Mouse (Mus musculus) limb, embryonic 14.5 days (tissue): ENCODE data around the gene Mkln1. TPM values are rescaled to one million over a fixed set of nuclear protein-coding genes. Genes with fewer than 3 reads are reported as not detected.

Experiments
- ATAC-seq: fragments of 200-750 bp; cut with Nextera tagmentation; 2 replicates; pipeline ENCODE4 v1.8.0; 2017; ENCODE audit warnings: low read depth, moderate number of reproducible peaks, moderate TSS enrichment; ENCODE audit not compliant: low FRiP score
- DNase-seq: peaks from one replicate; pipeline ENCODE4 v3.0.0-alpha.2; 2015; ENCODE audit warnings: low spot score
- H3K27ac ChIP-seq: fragments of 300-500 bp; sonication (generic); replicated peaks from 2 replicates; pipeline ENCODE4 v1.5.1; 2014; ENCODE audit warnings: low read depth, mild to moderate bottlenecking, low read length, moderate library complexity, mixed read lengths
- H3K27me3 ChIP-seq: fragments of 300-500 bp; sonication (generic); 2 replicates; pipeline ENCODE4 v1.6.1; 2014; ENCODE audit warnings: low read length, mixed read lengths; ENCODE audit not compliant: control insufficient read depth, insufficient read depth
- H3K36me3 ChIP-seq: fragments of 300-500 bp; sonication (generic); 2 replicates; pipeline ENCODE4 v1.6.1; 2014; ENCODE audit warnings: mild to moderate bottlenecking, low read length, moderate library complexity, mixed read lengths; ENCODE audit not compliant: control insufficient read depth, insufficient read depth
- H3K4me1 ChIP-seq: fragments of 300-500 bp; sonication (generic); 2 replicates; pipeline ENCODE4 v1.6.1; 2014; ENCODE audit warnings: antibody characterized with exemption, low read length, mixed read lengths; ENCODE audit not compliant: control insufficient read depth, insufficient read depth
- H3K4me2 ChIP-seq: fragments of 300-500 bp; sonication (generic); replicated peaks from 2 replicates; pipeline ENCODE4 v1.6.1; 2014; ENCODE audit warnings: low read depth, mild to moderate bottlenecking, low read length, moderate library complexity; ENCODE audit not compliant: severe bottlenecking
- H3K4me3 ChIP-seq: fragments of 300-500 bp; sonication (generic); replicated peaks from 2 replicates; pipeline ENCODE4 v1.5.1; 2014; ENCODE audit warnings: low read length
- H3K9ac ChIP-seq: fragments of 300-500 bp; sonication (generic); 2 replicates; pipeline ENCODE4 v1.6.1; 2014; ENCODE audit warnings: mild to moderate bottlenecking, low read depth, low read length, moderate library complexity; ENCODE audit not compliant: severe bottlenecking
- H3K9me3 ChIP-seq: fragments of 300-500 bp; sonication (generic); 2 replicates; pipeline ENCODE4 v1.6.1; 2016; ENCODE audit warnings: low read length; ENCODE audit not compliant: control insufficient read depth
- POLR2A ChIP-seq: fragments of 200-500 bp; IDR thresholded peaks from 2 replicates; pipeline ENCODE4 v1.8.0; 2012; ENCODE audit warnings: inconsistent platforms, mild to moderate bottlenecking, moderate library complexity, borderline replicate concordance; ENCODE audit not compliant: insufficient read depth, insufficient read length; ENCODE audit errors: extremely low read depth
- WGBS: fragments of 180-500 bp; shearing (Covaris S2); extraction: QIAGEN DNeasy Blood & Tissue Kit; methylation state at CpG from one replicate; pipeline ENCODE4 v1.1.7; 2014; 5-methylcytosine and 5-hydroxymethylcytosine counted together
- polyA plus RNA-seq, 2 experiments: library from polyadenylated mRNA; depleted of rRNA in 1 of 2; stranded (reverse) in 1 of 2; unstranded in 1 of 2; fragments of >200 nt; fragmentation: Nextera tagmentation in 1 of 2; extraction: Ambion mirVana in 1 of 2; gene quantifications; 2 replicates each; pipeline versions ENCODE4 v1.2.1 to v1.2.3; 2012 to 2014

Mkln1 gene
- polyA plus RNA-seq, 2 experiments, result 63.2 to 155 TPM

- no peak for ATAC-seq
- TF ChIP-seq POLR2A, result no peak
- no peaks in the 10 kb centered on the region for H3K27me3 ChIP-seq
- H3K36me3 ChIP-seq, result no peaks in the 10 kb centered on the region
- no peak overlapping the region for H3K9ac ChIP-seq
- no peak overlapping the region for H3K27ac ChIP-seq
- H3K4me1 ChIP-seq, result no peaks in the 10 kb centered on the region
- H3K9me3 ChIP-seq, result no peaks in the 10 kb centered on the region
- no peak overlapping the region for H3K4me3 ChIP-seq
- no peak for DNase-seq
- 99% methylated on average over 5 of the region's 5 CpGs for WGBS
- H3K4me2 ChIP-seq, result no peak overlapping the region
Observed at GRCm38 (mm10) chr6:31534705-31535104, 136.2 kb downstream of the Mkln1 start.

- Histone ChIP-seq H3K9ac (no peak overlapping the region), H3K4me3 (no peak overlapping the region), H3K4me1 (no peaks in the 10 kb centered on the region), H3K36me3 (no peaks in the 10 kb centered on the region), H3K4me2 (no peak overlapping the region), H3K27ac (no peak overlapping the region), H3K9me3 (no peaks in the 10 kb centered on the region), H3K27me3 (no peaks in the 10 kb centered on the region)
- 91% methylated on average over 4 of the region's 4 CpGs for WGBS
- TF ChIP-seq POLR2A, result no peak
- DNase-seq (no peak), ATAC-seq (no peak)
Observed at GRCm38 (mm10) chr6:31537193-31537592, 138.7 kb downstream of the Mkln1 start.

GRCm38 (mm10) chr6:31538112-31538511, 139.6 kb downstream of the Mkln1 start:
- WGBS, result 93% methylated on average over 1 of the region's 1 CpGs
- no peak for DNase-seq

DNA sequence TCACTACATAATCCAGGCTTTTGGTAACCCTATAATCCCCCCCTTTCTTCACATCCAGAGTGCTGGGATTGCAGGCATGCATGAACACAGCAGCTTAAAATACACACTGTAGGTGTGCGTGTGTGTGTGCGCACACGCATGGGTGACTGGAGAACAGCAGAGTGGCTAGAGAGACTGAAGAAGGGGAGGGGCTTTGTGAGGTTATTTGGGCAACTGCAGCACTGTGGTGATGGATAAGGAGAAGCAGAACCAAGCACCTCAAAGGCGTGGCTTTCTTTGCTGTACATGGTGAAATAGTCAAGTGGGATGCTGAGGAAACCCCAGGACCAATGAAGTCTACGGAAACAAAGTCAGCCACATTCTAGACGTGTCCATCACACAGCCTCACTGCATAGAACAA, 141.5 kb downstream of the Mkln1 start:
- H3K36me3 ChIP-seq, result no peaks in the 10 kb centered on the region
- no peak overlapping the region for H3K9ac ChIP-seq
- H3K27me3 ChIP-seq, result no peaks in the 10 kb centered on the region
- H3K4me2 ChIP-seq, result no peak overlapping the region
- ATAC-seq, result no peak
- no peak for TF ChIP-seq POLR2A
- H3K4me1 ChIP-seq, result no peaks in the 10 kb centered on the region
- H3K4me3 ChIP-seq, result no peak overlapping the region
- no peaks in the 10 kb centered on the region for H3K9me3 ChIP-seq
- H3K27ac ChIP-seq, result no peak overlapping the region
- WGBS, result 89% methylated on average over 6 of the region's 6 CpGs
- DNase-seq, result no peak

More at GRCm38 (mm10) chr6:31538112-31538511, 139.6 kb downstream of the Mkln1 start:
- H3K9me3 ChIP-seq, result no peaks in the 10 kb centered on the region
- ATAC-seq, result no peak
- H3K27me3 ChIP-seq, result no peaks in the 10 kb centered on the region
- H3K4me2 ChIP-seq, result no peak overlapping the region
- no peak overlapping the region for H3K4me3 ChIP-seq
- H3K27ac ChIP-seq, result no peak overlapping the region
- TF ChIP-seq POLR2A, result no peak
- no peak overlapping the region for H3K9ac ChIP-seq
- no peaks in the 10 kb centered on the region for H3K36me3 ChIP-seq
- H3K4me1 ChIP-seq, result no peaks in the 10 kb centered on the region

- H3K36me3 ChIP-seq, result no peaks in the 10 kb centered on the region
- no peak overlapping the region for H3K4me2 ChIP-seq
- no peak overlapping the region for H3K9ac ChIP-seq
- H3K4me1 ChIP-seq, result no peaks in the 10 kb centered on the region
- no peak overlapping the region for H3K27ac ChIP-seq
- TF ChIP-seq POLR2A, result no peak
- DNase-seq (no peak), ATAC-seq (no peak)
- H3K4me3 ChIP-seq, result no peak overlapping the region
- no peaks in the 10 kb centered on the region for H3K9me3 ChIP-seq
- WGBS, result 69% methylated on average over 4 of the region's 4 CpGs
- no peaks in the 10 kb centered on the region for H3K27me3 ChIP-seq
Observed at GRCm38 (mm10) chr6:31544318-31544717, 145.8 kb downstream of the Mkln1 start.
